Mouse (Mus musculus) hindbrain, embryonic 15.5 days (tissue): Measurements from ENCODE around the gene Pou3f3. TPM values are rescaled to one million over a fixed set of nuclear protein-coding genes. Genes with fewer than 3 reads are reported as not detected.

Experiments
- ATAC-seq: fragments of 200-750 bp; cut with Nextera tagmentation; 2 replicates; pipeline ENCODE4 v1.8.0; 2017; ENCODE audit warnings: low read depth, moderate number of reproducible peaks, moderate TSS enrichment; ENCODE audit not compliant: low FRiP score
- H3K27ac ChIP-seq: fragments of 300-500 bp; sonication (generic); replicated peaks from 2 replicates; pipeline ENCODE4 v1.5.1; 2015; ENCODE audit warnings: mild to moderate bottlenecking, inconsistent platforms
- H3K27me3 ChIP-seq: fragments of 300-500 bp; sonication (generic); 2 replicates; pipeline ENCODE4 v1.6.1; 2015; ENCODE audit warnings: control low read depth, inconsistent platforms
- H3K36me3 ChIP-seq: fragments of 300-500 bp; sonication (generic); 2 replicates; pipeline ENCODE4 v1.6.1; 2015; ENCODE audit warnings: control low read depth, inconsistent platforms
- H3K4me1 ChIP-seq: fragments of 300-500 bp; sonication (generic); replicated peaks from 2 replicates; pipeline ENCODE4 v1.6.1; 2015; ENCODE audit warnings: control low read depth, inconsistent platforms
- H3K4me2 ChIP-seq: fragments of 300-500 bp; sonication (generic); 2 replicates; pipeline ENCODE4 v1.6.1; 2015; ENCODE audit warnings: moderate library complexity, mild to moderate bottlenecking, inconsistent platforms
- H3K4me3 ChIP-seq: fragments of 300-500 bp; sonication (generic); 2 replicates; pipeline ENCODE4 v1.5.1; 2015; ENCODE audit warnings: mild to moderate bottlenecking, inconsistent platforms
- H3K9ac ChIP-seq: fragments of 300-500 bp; sonication (generic); 2 replicates; pipeline ENCODE4 v1.6.1; 2015; ENCODE audit warnings: inconsistent platforms
- H3K9me3 ChIP-seq: fragments of 300-500 bp; sonication (generic); 2 replicates; pipeline ENCODE4 v1.6.1; 2016; ENCODE audit warnings: control low read depth, inconsistent platforms
- WGBS: fragments of 180-500 bp; shearing (Covaris S2); methylation state at CpG from one replicate; pipeline ENCODE4 v1.1.7; 2015; 5-methylcytosine and 5-hydroxymethylcytosine counted together
- polyA plus RNA-seq: library from polyadenylated mRNA; unstranded; fragments of >200 nt; fragmentation: Nextera tagmentation; extraction: Ambion mirVana; gene quantifications from 2 replicates; pipeline ENCODE4 v1.2.1, GENCODE M21; 2015

Gene Pou3f3
- polyA plus RNA-seq, 1 experiment from 2014 or later: 11.0 TPM

GRCm38 (mm10) chr1:42749536-42750292 lies 54.1 kb downstream of the Pou3f3 start:
- no peak for ATAC-seq
- no peak overlapping the region for H3K4me3 ChIP-seq
- no peaks in the 10 kb centered on the region for H3K36me3 ChIP-seq
- H3K4me2 ChIP-seq: no peak overlapping the region
- no peaks in the 10 kb centered on the region for H3K27me3 ChIP-seq
- no peak overlapping the region for H3K9ac ChIP-seq
- WGBS: 89% methylated on average over 6 of the region's 6 CpGs
- H3K27ac ChIP-seq: no peak overlapping the region
- no peaks in the 10 kb centered on the region for H3K9me3 ChIP-seq
- H3K4me1 ChIP-seq: no peaks in the 10 kb centered on the region

Other genes starting within 250 kb of the Pou3f3 start
- gene Mrps9, start 155.5 kb downstream of the Pou3f3 start, polyA plus RNA-seq: 28.8 and 35.3 TPM in 2 replicates